Mouse (Mus musculus): Measurements from ENCODE around the gene Ndufb4. TPM values are rescaled to one million over a fixed set of nuclear protein-coding genes. Genes with fewer than 3 reads are reported as not detected.

Gene Ndufb4
- polyA plus RNA-seq, 1 experiment from 2014 or later, result 64.7 TPM

GRCm38 (mm10) chr16:37689251-37689926 is 35.1 kb upstream of the Ndufb4 start:
- ATAC-seq, result no peak
- WGBS, result 75% methylated on average over 8 of the region's 8 CpGs
- Histone ChIP-seq H3K27me3 (replicated peaks; ENCODE audit: control insufficient read depth, insufficient read depth, low read length) (no peaks in the 10 kb centered on the region), H3K4me1 (ENCODE audit: control insufficient read depth, insufficient read depth, low read depth, low read length) (peaks cover 12% of the 10 kb centered on the region), H3K9me3 (ENCODE audit: control insufficient read depth, low read length) (no peaks in the 10 kb centered on the region; the same call in 1 of the 2 replicates), H3K9ac (ENCODE audit: low read depth, low read length) (no peak overlapping the region), H3K4me2 (ENCODE audit: low read length) (no peak overlapping the region), H3K27ac (ENCODE audit: low read depth, low read length) (no peak overlapping the region), H3K36me3 (ENCODE audit: control insufficient read depth, insufficient read depth, low read length) (no peaks in the 10 kb centered on the region), H3K4me3 (ENCODE audit: low read length) (no peak overlapping the region)

- H3K27ac ChIP-seq (ENCODE audit: low read depth, low read length), result no peak overlapping the region
- WGBS, result 70% methylated on average over 2 of the region's 2 CpGs
- H3K9ac ChIP-seq (ENCODE audit: low read depth, low read length), result no peak overlapping the region
- no peaks in the 10 kb centered on the region for H3K9me3 ChIP-seq (ENCODE audit: control insufficient read depth, low read length)
- H3K4me3 ChIP-seq (ENCODE audit: low read length), result no peak overlapping the region
- no peaks in the 10 kb centered on the region for H3K36me3 ChIP-seq (ENCODE audit: control insufficient read depth, insufficient read depth, low read length)
- no peaks in the 10 kb centered on the region for H3K27me3 ChIP-seq (replicated peaks; ENCODE audit: control insufficient read depth, insufficient read depth, low read length)
- peaks cover 24% of the 10 kb centered on the region for H3K4me1 ChIP-seq (ENCODE audit: control insufficient read depth, insufficient read depth, low read depth, low read length)
- no peak for ATAC-seq
- no peak overlapping the region for H3K4me2 ChIP-seq (ENCODE audit: low read length)
Observed at GRCm38 (mm10) chr16:37688181-37688580, 33.9 kb upstream of the Ndufb4 start.

- H3K4me2 ChIP-seq (ENCODE audit: low read length), result no peak overlapping the region
- H3K9ac ChIP-seq (ENCODE audit: low read depth, low read length), result no peak overlapping the region; the same call in 1 of the 2 replicates
- H3K4me1 ChIP-seq (ENCODE audit: control insufficient read depth, insufficient read depth, low read depth, low read length), result peaks cover 25% of the 10 kb centered on the region
- WGBS, result 67% methylated on average over 14 of the region's 14 CpGs
- no peak overlapping the region for H3K27ac ChIP-seq (ENCODE audit: low read depth, low read length)
- no peaks in the 10 kb centered on the region for H3K9me3 ChIP-seq (ENCODE audit: control insufficient read depth, low read length)
- no peak for ATAC-seq
- no peaks in the 10 kb centered on the region for H3K27me3 ChIP-seq (replicated peaks; ENCODE audit: control insufficient read depth, insufficient read depth, low read length)
- no peak overlapping the region for H3K4me3 ChIP-seq (ENCODE audit: low read length)
- no peaks in the 10 kb centered on the region for H3K36me3 ChIP-seq (ENCODE audit: control insufficient read depth, insufficient read depth, low read length)
Observed at GRCm38 (mm10) chr16:37687301-37687980, 33.2 kb upstream of the Ndufb4 start.

- H3K36me3 ChIP-seq (ENCODE audit: control insufficient read depth, insufficient read depth, low read length), result no peaks in the 10 kb centered on the region
- no peak overlapping the region for H3K4me2 ChIP-seq (ENCODE audit: low read length)
- H3K4me1 ChIP-seq (ENCODE audit: control insufficient read depth, insufficient read depth, low read depth, low read length), result peaks cover 25% of the 10 kb centered on the region
- ATAC-seq, result no peak
- H3K27me3 ChIP-seq (replicated peaks; ENCODE audit: control insufficient read depth, insufficient read depth, low read length), result no peaks in the 10 kb centered on the region
- no peaks in the 10 kb centered on the region for H3K9me3 ChIP-seq (ENCODE audit: control insufficient read depth, low read length)
- H3K9ac ChIP-seq (ENCODE audit: low read depth, low read length), result no peak overlapping the region
- WGBS, result 66% methylated on average over 12 of the region's 12 CpGs
- H3K27ac ChIP-seq (ENCODE audit: low read depth, low read length), result no peak overlapping the region
- H3K4me3 ChIP-seq (ENCODE audit: low read length), result no peak overlapping the region
Observed at GRCm38 (mm10) chr16:37686834-37687233, 32.6 kb upstream of the Ndufb4 start.

GRCm38 (mm10) chr16:37685946-37686600 is 31.8 kb upstream of the Ndufb4 start:
- ATAC-seq, result no peak
- Histone ChIP-seq H3K9me3 (ENCODE audit: control insufficient read depth, low read length) (no peaks in the 10 kb centered on the region), H3K36me3 (ENCODE audit: control insufficient read depth, insufficient read depth, low read length) (no peaks in the 10 kb centered on the region), H3K27me3 (replicated peaks; ENCODE audit: control insufficient read depth, insufficient read depth, low read length) (no peaks in the 10 kb centered on the region), H3K27ac (ENCODE audit: low read depth, low read length) (no peak overlapping the region), H3K9ac (ENCODE audit: low read depth, low read length) (peak overlapping the region; percentile 11; the same call in 1 of the 2 replicates), H3K4me2 (ENCODE audit: low read length) (no peak overlapping the region), H3K4me1 (ENCODE audit: control insufficient read depth, insufficient read depth, low read depth, low read length) (peaks cover 25% of the 10 kb centered on the region), H3K4me3 (ENCODE audit: low read length) (no peak overlapping the region)
- WGBS, result 56% methylated on average over 6 of the region's 6 CpGs

GRCm38 (mm10) chr16:37684634-37685441 is 30.6 kb upstream of the Ndufb4 start:
- Histone ChIP-seq H3K9me3 (ENCODE audit: control insufficient read depth, low read length) (no peaks in the 10 kb centered on the region), H3K4me2 (ENCODE audit: low read length) (peak overlapping the region; percentile 79), H3K4me1 (ENCODE audit: control insufficient read depth, insufficient read depth, low read depth, low read length) (peaks cover 25% of the 10 kb centered on the region), H3K27me3 (replicated peaks; ENCODE audit: control insufficient read depth, insufficient read depth, low read length) (no peaks in the 10 kb centered on the region), H3K27ac (ENCODE audit: low read depth, low read length) (peak overlapping the region; percentile 81), H3K36me3 (ENCODE audit: control insufficient read depth, insufficient read depth, low read length) (no peaks in the 10 kb centered on the region), H3K9ac (ENCODE audit: low read depth, low read length) (peak overlapping the region; percentile 71), H3K4me3 (ENCODE audit: low read length) (peak overlapping the region; percentile 45)
- ATAC-seq, result peak; percentile 61
- WGBS, result 2% methylated on average over 25 of the region's 25 CpGs

- 12% methylated on average over 8 of the region's 8 CpGs for WGBS
- Histone ChIP-seq H3K27me3 (replicated peaks; ENCODE audit: control insufficient read depth, insufficient read depth, low read length) (no peaks in the 10 kb centered on the region), H3K9me3 (ENCODE audit: control insufficient read depth, low read length) (no peaks in the 10 kb centered on the region), H3K27ac (ENCODE audit: low read depth, low read length) (peak overlapping the region; percentile 81), H3K4me1 (ENCODE audit: control insufficient read depth, insufficient read depth, low read depth, low read length) (peaks cover 25% of the 10 kb centered on the region), H3K4me3 (ENCODE audit: low read length) (peak overlapping the region; percentile 45), H3K9ac (ENCODE audit: low read depth, low read length) (peak overlapping the region; percentile 71), H3K4me2 (ENCODE audit: low read length) (peak overlapping the region; percentile 79), H3K36me3 (ENCODE audit: control insufficient read depth, insufficient read depth, low read length) (no peaks in the 10 kb centered on the region)
- peak; percentile 34; the same call in 1 of the 2 replicates for ATAC-seq
Observed at GRCm38 (mm10) chr16:37684259-37684633, 30.0 kb upstream of the Ndufb4 start.

- Histone ChIP-seq H3K27me3 (replicated peaks; ENCODE audit: control insufficient read depth, insufficient read depth, low read length) (no peaks in the 10 kb centered on the region), H3K4me2 (ENCODE audit: low read length) (peak overlapping the region; percentile 79), H3K27ac (ENCODE audit: low read depth, low read length) (peak overlapping the region; percentile 81), H3K4me1 (ENCODE audit: control insufficient read depth, insufficient read depth, low read depth, low read length) (peaks cover 25% of the 10 kb centered on the region), H3K36me3 (ENCODE audit: control insufficient read depth, insufficient read depth, low read length) (no peaks in the 10 kb centered on the region), H3K4me3 (ENCODE audit: low read length) (no peak overlapping the region), H3K9me3 (ENCODE audit: control insufficient read depth, low read length) (no peaks in the 10 kb centered on the region), H3K9ac (ENCODE audit: low read depth, low read length) (peak overlapping the region; percentile 51; the same call in 1 of the 2 replicates)
- WGBS, result 5% methylated on average over 16 of the region's 16 CpGs
- ATAC-seq, result peak; percentile 35
Observed at GRCm38 (mm10) chr16:37683154-37684130, 29.2 kb upstream of the Ndufb4 start.

All from hindbrain, embryonic 16.5 days (tissue).